ENCODE assay signal across 12 mouse cellular contexts in genomic region chr12:13207099-13207498, GRCm38 (mm10).
"Had no signal": no experiment of that assay in that cellular context is flagged by ENCODE, and none has a peak within 500 bp of the region (broad histone marks: within the 10 kb centered on the region; RNA-seq: fewer than 3 reads in every experiment).

No protein-coding gene starts in this region.

- H3K27me3 ChIP-seq: liver, embryonic 15.5 days; midbrain, embryonic 15.5 days; neural tube, embryonic 12.5 days had no signal

- H3K4me1 ChIP-seq: midbrain, embryonic 15.5 days had no signal

- ATAC-seq: intestine, embryonic 16.5 days; lung, postnatal 0 days; midbrain, embryonic 15.5 days had no signal

- H3K9ac ChIP-seq: liver, embryonic 15.5 days; midbrain, embryonic 15.5 days; neural tube, embryonic 12.5 days had no signal

- H3K36me3 ChIP-seq: liver, embryonic 15.5 days; midbrain, embryonic 15.5 days; neural tube, embryonic 12.5 days had no signal

- H3K4me3 ChIP-seq: layer of hippocampus, adult 2 months; liver, embryonic 15.5 days; midbrain, embryonic 15.5 days; neural tube, embryonic 12.5 days had no signal

- H3K9me3 ChIP-seq: liver, embryonic 15.5 days; midbrain, embryonic 15.5 days; neural tube, embryonic 12.5 days had no signal

- H3K27ac ChIP-seq: layer of hippocampus, adult 2 months; liver, embryonic 15.5 days; midbrain, embryonic 15.5 days; neural tube, embryonic 12.5 days; stomach, postnatal 0 days had no signal

- H3K4me2 ChIP-seq: liver, embryonic 11.5 days; liver, embryonic 15.5 days; midbrain, embryonic 15.5 days; neural tube, embryonic 12.5 days had no signal

- DNase-seq: left cerebral cortex, postnatal 4 days; lung, adult 2 months; lung, postnatal 36 days; thymus, postnatal 4 days had no signal
